Mouse (Mus musculus) layer of hippocampus, adult 9-10 months (tissue): ENCODE results near the gene Lrrc52.

Experiments used
- DNase-seq: peaks from one replicate; pipeline ENCODE4 v3.0.0; 2022; ENCODE audit warnings: low spot score

Gene Lrrc52

DNA sequence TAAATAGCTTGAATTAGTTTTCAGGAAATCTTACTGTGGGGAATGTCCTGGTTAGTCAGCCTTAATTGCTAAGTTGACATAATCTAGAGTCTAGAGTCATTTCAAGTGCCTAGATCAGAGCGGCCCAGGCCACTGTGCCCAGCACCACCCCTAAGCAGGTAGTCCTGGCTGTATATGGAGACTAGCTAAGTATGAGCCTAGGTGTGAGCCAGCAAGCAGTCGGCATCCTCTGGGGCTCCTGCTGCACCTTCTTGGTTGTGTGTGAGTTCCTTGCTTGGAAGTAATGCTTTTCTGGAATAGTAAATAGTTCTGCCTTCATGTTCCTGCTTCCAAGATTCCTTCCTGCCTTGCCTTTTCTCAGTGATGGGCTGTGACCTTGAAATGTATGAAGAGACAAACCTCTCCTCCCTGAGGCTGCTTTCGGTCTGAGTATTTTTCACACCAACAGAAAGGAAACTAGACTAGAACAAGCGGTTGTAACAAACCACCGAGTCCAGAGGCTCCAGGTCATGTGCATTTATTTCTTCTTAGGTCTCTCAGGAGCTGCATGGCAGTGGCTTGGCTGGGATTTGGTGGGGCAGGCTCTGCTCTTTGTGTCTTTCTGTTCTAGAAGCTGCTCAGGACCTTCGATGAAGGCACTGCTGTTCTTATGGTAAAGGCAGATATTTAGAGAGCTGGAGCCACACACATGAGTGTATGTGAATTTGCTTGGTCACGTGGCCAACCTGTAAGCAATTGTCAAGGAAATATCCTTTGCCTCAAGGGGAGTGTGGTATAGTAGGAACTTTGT is 30.2 kb downstream of the Lrrc52 start:
- DNase-seq, result no peak

DNA sequence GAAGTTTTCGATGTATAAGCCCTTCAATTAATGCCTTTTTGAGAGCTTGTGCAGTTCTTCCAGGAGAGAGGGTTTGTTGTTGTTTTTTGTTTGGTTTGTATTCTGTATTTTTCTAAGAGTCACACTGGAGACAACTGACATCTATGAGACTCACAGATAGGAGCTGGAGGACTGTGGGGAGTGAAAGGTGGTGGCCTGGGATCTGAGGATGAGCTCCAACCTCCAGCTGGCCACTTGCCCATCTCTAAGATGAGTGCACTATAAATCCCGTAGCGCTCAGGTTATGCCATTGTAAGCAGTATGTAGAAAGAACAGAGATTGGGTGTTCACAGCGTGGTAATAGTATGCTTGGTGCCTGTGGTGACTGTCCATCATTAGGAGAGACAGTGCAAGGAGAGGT is 31.6 kb downstream of the Lrrc52 start:
- no peak for DNase-seq

DNA sequence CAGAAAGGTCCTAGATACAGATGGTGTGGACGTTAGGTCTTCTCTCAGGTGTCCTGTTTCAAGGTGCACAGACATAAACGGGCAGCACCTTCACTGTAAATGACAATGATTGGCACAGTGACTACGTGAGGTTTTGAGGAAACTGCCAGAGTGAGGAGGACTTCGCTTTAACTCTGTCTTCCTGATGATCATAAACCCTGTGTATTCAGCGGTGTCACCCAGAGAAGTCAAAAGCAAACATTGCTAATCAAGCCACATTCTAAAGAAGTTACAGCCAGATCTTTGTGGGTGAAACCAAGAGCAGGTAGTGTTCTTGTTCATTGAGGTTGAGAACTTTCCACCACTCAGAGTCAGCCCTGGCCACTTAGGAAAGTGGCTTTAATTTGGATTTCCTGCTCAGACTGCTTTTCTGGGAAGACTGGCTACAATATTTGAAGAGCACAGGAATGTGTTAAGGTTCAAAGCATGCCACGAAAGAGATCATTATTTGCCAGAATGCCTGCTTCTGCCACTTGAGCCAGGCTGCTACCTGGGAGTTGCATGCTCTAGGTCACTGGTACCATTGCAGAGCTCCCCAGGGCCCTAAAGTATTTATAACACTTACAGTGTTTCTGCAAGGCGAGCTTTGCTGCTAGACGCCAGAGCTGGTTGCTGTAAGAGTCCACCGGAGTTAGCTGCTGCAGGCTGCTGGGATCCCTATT is 35.5 kb downstream of the Lrrc52 start:
- DNase-seq, result no peak

DNA sequence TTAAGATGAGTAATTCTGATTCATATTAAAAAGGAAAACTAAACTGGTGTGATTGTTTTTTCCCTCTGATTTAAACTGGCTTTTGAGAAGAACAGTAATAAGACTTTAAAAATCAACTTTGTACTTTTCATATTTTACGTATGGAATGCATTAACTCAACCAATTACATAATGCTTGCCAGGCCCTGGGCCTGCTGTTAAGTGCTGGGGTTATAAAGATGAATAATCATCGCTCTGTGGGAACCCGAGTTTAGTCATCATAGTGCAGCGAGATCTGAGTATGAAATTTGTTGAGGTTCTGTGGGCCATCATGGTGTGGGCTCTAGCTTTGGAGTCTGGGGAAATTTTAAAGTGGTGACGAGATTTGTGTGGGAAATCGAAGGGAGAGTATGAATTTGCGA is 39.9 kb downstream of the Lrrc52 start:
- no peak for DNase-seq

DNA sequence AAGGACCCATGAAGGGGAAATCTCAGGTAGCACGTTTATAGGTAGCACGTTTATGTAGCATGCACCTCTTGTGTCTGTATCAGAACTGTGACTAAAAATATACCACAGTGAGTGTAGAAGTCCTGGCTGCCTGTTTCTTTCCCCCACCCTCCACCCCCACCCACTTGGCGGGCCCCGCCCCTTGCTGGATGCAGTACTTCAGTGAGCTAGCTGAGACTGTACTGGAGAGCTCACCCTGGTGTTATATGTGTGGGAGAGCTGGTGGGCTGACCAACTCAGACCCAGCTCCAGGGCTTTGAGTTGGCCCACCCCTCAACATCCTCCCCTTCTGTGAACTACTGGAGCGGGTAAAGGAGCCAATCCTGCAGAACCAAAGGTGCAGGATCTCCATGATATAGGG is 41.0 kb downstream of the Lrrc52 start:
- DNase-seq, result no peak

DNA sequence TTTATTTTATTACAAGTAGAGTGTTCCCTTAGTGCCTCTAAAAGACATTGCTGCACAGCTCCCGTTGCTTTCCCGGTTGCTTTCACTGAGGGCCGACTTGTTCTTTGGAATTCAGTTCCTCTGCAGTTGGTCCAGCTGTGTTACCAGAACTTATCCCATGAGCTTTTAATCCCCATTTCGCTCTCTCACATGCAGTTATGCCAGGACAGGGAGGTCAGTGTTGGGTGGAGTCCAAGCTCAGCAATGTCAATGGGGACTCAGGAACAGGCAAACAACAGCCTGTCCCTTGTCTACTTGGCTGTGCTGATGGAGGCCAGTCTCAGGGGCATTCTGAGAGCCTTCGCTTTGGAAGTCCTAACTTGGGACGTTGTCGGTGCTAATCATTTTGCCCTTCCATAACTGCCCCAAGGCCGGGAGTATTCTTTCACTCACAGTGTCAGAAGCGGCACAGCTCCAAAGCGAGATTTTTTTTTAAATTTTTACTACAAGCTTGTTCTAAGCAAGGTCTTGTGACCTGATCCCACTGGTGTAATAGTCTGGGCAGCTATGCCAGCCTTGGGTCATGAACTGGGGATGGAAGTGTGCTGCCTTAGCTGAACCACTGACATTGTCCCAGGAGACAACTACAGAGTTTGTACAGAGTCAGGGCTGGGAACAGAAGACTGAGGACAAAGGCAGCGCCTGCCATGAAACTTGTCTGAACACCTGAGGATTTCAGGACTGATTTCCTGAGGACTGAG is 43.9 kb downstream of the Lrrc52 start:
- DNase-seq, result no peak

DNA sequence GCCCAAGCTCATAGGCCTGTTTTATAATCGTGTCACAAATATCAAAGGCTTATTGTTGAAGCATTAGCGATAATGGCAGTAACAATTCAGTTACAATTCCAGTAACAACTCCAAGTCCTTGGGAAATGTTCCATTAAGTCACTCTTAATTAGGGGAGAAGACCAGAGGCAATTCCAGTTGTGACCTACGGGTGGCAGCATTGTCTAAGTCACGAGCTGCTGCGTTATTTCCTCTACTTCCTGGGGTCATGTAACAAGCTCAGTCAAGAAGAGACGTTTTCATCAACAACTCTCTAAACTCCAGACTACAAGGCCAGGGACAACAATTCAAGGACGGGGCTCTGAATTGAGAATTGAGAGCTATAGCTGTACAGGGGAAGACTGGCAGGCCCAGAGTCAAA is 51.7 kb downstream of the Lrrc52 start:
- peak; percentile 78 for DNase-seq

DNA sequence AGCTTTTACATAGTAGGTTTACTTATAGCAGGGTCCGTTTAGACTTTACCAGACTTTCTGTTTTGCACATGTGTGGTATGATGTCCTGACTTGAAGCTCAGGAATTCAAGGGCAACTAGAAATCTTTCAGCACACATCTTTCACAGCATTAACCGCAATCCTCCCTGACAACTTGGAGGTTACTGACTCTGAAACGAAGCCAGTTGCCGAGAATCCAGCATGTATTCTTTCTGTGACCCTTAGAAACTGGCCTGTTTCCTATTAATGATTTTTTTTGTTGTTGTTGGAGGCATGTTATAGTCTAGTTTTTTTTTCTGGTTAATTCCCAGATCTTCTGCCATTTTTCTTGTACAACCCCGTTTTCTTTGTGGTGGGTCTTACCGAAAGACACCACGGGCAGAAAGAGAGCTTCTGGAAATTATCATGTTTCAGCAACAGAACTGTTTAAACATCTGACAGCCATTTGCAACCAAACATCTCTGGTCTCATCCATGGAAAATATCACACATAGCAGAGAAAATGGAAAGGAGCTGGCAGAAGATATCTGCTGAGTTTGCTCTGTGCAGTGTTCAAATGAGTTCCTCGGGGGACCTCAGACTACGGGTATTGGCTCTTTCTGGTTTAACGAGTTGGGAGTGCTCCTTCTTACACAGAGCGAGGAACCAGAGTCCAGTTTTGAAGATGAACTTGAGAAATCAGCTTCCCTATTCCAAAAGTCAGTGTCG is 54.4 kb downstream of the Lrrc52 start:
- no peak for DNase-seq

DNA sequence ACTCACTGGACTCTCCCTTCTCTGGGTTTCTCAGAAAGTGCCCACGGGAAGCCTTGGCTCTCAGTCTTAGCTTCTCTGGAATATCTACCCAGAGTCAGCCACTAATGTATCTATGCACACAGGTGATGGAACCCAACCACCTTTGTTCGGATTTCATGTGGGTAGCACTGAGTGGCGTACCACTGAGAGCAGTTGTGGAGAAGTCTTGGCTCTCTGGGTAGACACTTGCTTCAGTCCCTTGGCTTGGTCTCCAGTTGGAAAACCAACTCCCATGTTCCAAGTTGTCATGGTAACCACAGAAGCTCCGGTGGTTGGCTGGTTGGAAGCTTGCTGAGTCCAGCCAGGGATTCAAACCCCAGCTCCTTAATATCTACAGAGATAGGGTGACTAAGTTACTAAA is 57.0 kb downstream of the Lrrc52 start:
- no peak for DNase-seq

DNA sequence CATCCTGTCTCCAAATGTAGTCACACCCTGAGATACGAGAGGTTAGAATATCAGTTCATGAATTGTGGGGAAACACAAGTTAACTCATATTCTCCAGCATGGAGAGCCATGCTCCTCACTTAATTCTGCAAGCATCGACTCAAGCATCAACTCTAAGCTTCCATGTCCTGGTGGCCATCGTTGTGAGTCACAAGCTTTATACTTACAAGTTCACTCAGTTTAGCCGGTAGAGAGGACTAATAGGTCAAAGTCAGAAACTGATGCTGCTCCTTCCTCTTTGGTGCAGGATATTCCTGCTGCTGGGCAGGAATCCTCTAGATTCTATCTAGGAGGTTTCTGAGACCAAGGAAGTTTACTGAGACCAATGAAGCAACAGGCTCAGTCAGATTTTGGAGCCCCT is 61.3 kb downstream of the Lrrc52 start:
- DNase-seq, result no peak
